Mouse (Mus musculus): ENCODE data around the gene Cftr. TPM values are rescaled to one million over a fixed set of nuclear protein-coding genes. Genes with fewer than 3 reads are reported as not detected.

The Cftr gene
- polyA plus RNA-seq, 1 experiment from 2014 or later: 4.7 TPM

- Histone ChIP-seq H3K27ac (no peak overlapping the region), H3K27me3 (no peaks in the 10 kb centered on the region), H3K9me3 (replicated peaks) (no peaks in the 10 kb centered on the region), H3K9ac (no peak overlapping the region), H3K4me2 (no peak overlapping the region), H3K4me3 (replicated peaks) (no peak overlapping the region), H3K4me1 (no peaks in the 10 kb centered on the region), H3K36me3 (no peaks in the 10 kb centered on the region)
- no peak for ATAC-seq (replicated peaks; ENCODE audit: low FRiP score)
- 16% methylated on average over 3 of the region's 3 CpGs for WGBS
These were observed 54.7 kb downstream of the Cftr start for GRCm38 (mm10) chr6:18225157-18225556.

- no peak overlapping the region for H3K27ac ChIP-seq
- H3K27me3 ChIP-seq: no peaks in the 10 kb centered on the region
- H3K9ac ChIP-seq: no peak overlapping the region
- H3K36me3 ChIP-seq: no peaks in the 10 kb centered on the region
- WGBS: 89% methylated on average over 1 of the region's 1 CpGs
- no peak overlapping the region for H3K4me2 ChIP-seq
- H3K4me1 ChIP-seq: peaks cover 7% of the 10 kb centered on the region; the same call in 1 of the 2 replicates
- ATAC-seq (replicated peaks; ENCODE audit: low FRiP score): no peak
- no peaks in the 10 kb centered on the region for H3K9me3 ChIP-seq (replicated peaks)
- no peak overlapping the region for H3K4me3 ChIP-seq (replicated peaks)
These were observed 76.0 kb downstream of the Cftr start for GRCm38 (mm10) chr6:18246495-18246894.

DNA sequence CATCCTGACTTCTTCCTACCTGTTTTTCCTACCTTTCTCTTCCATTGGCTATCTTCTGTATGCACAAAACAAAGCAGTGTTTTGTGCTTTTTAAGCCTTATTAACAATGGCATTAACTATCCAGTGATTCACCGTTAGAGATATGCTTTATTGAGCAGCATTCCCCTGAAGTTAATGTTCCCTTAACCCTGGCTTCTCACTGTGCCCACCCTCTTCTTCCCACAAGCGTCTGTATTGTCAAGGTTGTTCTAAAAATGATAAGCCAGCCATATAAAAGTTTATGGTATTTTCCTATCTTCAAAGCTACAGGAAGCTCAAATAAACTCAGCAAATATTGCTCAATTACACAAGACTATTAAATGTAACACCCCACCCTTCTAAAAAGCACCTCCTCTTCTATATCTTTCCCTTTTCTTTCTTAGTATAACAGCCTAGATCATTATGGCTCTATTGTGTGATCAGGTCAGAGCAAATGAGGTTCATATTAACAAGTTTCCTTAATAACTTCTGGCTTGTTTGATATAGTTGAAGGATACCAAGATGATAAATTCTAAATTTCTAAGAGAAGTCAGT lies 77.5 kb downstream of the Cftr start:
- peaks cover 7% of the 10 kb centered on the region; the same call in 1 of the 2 replicates for H3K4me1 ChIP-seq
- H3K9ac ChIP-seq: no peak overlapping the region
- no peak for ATAC-seq (replicated peaks; ENCODE audit: low FRiP score)
- no peak overlapping the region for H3K27ac ChIP-seq
- H3K36me3 ChIP-seq: no peaks in the 10 kb centered on the region
- WGBS: 22% methylated on average over 2 of the region's 2 CpGs
- no peaks in the 10 kb centered on the region for H3K27me3 ChIP-seq
- H3K4me3 ChIP-seq (replicated peaks): no peak overlapping the region
- no peak overlapping the region for H3K4me2 ChIP-seq
- no peaks in the 10 kb centered on the region for H3K9me3 ChIP-seq (replicated peaks)

DNA sequence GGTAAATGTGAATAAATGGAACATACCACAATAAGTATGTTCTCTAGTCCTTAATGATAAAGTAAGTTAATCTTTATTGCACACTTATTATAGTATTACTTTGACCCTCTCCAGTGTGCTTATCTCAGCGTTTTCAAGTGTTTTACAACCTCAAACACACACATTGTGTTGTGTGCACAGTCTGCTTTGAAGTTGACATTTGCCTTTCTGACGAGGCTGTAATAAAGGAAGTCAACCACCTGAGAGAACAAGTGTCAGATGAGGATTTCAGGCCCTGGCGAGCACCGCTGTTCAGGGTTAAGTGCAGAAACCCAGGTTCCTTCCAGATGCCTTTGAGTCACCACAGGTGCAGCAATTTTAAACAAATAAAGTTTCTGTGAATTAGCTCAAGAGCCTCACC lies 78.0 kb downstream of the Cftr start:
- ATAC-seq (replicated peaks; ENCODE audit: low FRiP score): no peak

GRCm38 (mm10) chr6:18254586-18254985 lies 84.1 kb downstream of the Cftr start:
- peaks cover 3% of the 10 kb centered on the region; the same call in 1 of the 2 replicates for H3K4me1 ChIP-seq
- no peak overlapping the region for H3K4me3 ChIP-seq (replicated peaks)
- H3K9me3 ChIP-seq (replicated peaks): no peaks in the 10 kb centered on the region
- H3K9ac ChIP-seq: no peak overlapping the region
- no peak overlapping the region for H3K27ac ChIP-seq
- H3K4me2 ChIP-seq: no peak overlapping the region
- no peaks in the 10 kb centered on the region for H3K27me3 ChIP-seq
- no peaks in the 10 kb centered on the region for H3K36me3 ChIP-seq
- 75% methylated on average over 5 of the region's 5 CpGs for WGBS
- no peak for ATAC-seq (replicated peaks; ENCODE audit: low FRiP score)

More for the DNA sequence above, 78.0 kb downstream of the Cftr start:
- 19% methylated on average over 4 of the region's 4 CpGs for WGBS
- Histone ChIP-seq H3K36me3 (no peaks in the 10 kb centered on the region), H3K4me2 (no peak overlapping the region), H3K9me3 (replicated peaks) (no peaks in the 10 kb centered on the region), H3K4me3 (replicated peaks) (no peak overlapping the region), H3K9ac (no peak overlapping the region), H3K4me1 (peaks cover 7% of the 10 kb centered on the region; the same call in 1 of the 2 replicates), H3K27me3 (no peaks in the 10 kb centered on the region), H3K27ac (no peak overlapping the region)

DNA sequence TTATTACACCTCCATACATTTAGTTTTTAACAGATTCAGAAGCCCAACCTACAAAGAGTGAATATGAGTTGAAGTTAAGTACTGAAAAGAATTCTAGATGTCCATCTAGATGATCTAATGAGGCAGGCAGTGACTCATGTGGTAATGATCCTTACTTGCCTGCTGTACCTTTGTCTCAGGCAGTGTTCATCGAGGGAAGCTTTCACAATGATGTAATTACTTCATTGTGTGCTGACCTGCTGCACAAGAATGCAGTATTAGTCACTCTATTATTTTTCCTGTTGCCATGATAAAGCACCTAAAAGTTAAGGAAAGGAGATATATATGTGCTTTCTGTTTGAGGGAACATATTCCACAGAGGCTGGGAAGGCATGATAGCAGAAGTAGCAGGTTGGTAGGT lies 100.5 kb downstream of the Cftr start:
- H3K36me3 ChIP-seq: no peaks in the 10 kb centered on the region
- H3K27ac ChIP-seq: no peak overlapping the region
- no peak overlapping the region for H3K4me3 ChIP-seq (replicated peaks)
- ATAC-seq (replicated peaks; ENCODE audit: low FRiP score): no peak
- H3K27me3 ChIP-seq: no peaks in the 10 kb centered on the region
- H3K4me1 ChIP-seq: no peaks in the 10 kb centered on the region
- 40% methylated on average over 1 of the region's 1 CpGs for WGBS
- no peaks in the 10 kb centered on the region for H3K9me3 ChIP-seq (replicated peaks)
- no peak overlapping the region for H3K4me2 ChIP-seq
- no peak overlapping the region for H3K9ac ChIP-seq

DNA sequence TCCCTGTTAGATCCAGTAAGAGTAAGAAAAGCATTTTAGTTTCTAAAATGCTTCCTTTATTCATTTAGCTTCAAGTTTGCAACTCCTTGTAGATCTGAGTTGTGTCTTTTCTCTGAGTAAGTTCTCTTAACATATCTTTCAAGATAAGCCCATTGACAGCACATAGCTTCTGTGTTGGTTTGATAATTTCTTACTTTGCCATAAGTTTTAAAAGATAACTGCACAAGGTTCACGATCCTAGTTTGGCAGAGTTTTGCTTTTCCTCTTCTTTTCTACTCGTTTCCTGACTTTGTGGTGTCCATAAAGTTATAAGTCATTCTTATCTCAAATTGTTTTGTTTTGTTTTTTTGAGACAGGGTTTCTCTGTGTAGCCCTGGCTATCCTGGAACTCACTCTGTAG lies 130.3 kb downstream of the Cftr start:
- H3K27me3 ChIP-seq: no peaks in the 10 kb centered on the region
- WGBS: 57% methylated on average over 2 of the region's 2 CpGs
- ATAC-seq (replicated peaks; ENCODE audit: low FRiP score): no peak
- no peak overlapping the region for H3K27ac ChIP-seq
- H3K4me3 ChIP-seq (replicated peaks): no peak overlapping the region
- no peaks in the 10 kb centered on the region for H3K36me3 ChIP-seq
- no peak overlapping the region for H3K4me2 ChIP-seq
- H3K4me1 ChIP-seq: no peaks in the 10 kb centered on the region
- H3K9ac ChIP-seq: no peak overlapping the region
- H3K9me3 ChIP-seq (replicated peaks): no peaks in the 10 kb centered on the region

- H3K36me3 ChIP-seq: no peaks in the 10 kb centered on the region
- no peak overlapping the region for H3K9ac ChIP-seq
- H3K4me3 ChIP-seq (replicated peaks): no peak overlapping the region
- H3K27ac ChIP-seq: no peak overlapping the region
- 84% methylated on average over 5 of the region's 5 CpGs for WGBS
- H3K4me2 ChIP-seq: no peak overlapping the region
- no peak for ATAC-seq (replicated peaks; ENCODE audit: low FRiP score)
- no peaks in the 10 kb centered on the region for H3K4me1 ChIP-seq
- H3K9me3 ChIP-seq (replicated peaks): no peaks in the 10 kb centered on the region
- H3K27me3 ChIP-seq: no peaks in the 10 kb centered on the region
These were observed 131.6 kb downstream of the Cftr start for GRCm38 (mm10) chr6:18302105-18302504.

GRCm38 (mm10) chr6:18303228-18303627 lies 132.7 kb downstream of the Cftr start:
- WGBS: 62% methylated on average over 3 of the region's 3 CpGs
- Histone ChIP-seq H3K27me3 (no peaks in the 10 kb centered on the region), H3K4me3 (replicated peaks) (no peak overlapping the region), H3K4me1 (no peaks in the 10 kb centered on the region), H3K9me3 (replicated peaks) (no peaks in the 10 kb centered on the region), H3K27ac (no peak overlapping the region), H3K9ac (no peak overlapping the region), H3K36me3 (no peaks in the 10 kb centered on the region), H3K4me2 (no peak overlapping the region)
- ATAC-seq (replicated peaks; ENCODE audit: low FRiP score): no peak

DNA sequence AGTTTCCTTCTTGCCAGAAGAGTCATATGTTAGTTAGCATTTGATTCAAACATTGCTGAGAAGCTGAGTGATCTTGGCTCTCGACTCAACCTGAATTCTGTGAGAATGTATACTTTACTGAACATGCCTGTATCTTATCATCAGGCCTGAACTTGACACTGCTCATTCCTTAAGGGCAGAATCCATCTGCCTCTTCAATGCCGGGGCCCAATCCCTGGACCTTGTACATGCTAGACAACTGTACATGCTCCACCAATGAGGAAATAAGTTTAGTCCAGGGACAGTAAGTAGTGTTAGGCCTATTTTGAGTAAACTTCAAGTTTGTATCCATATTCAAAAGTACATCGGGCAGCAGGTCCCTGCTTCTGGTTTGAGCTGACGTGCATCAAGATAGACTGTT lies 134.6 kb downstream of the Cftr start:
- H3K9me3 ChIP-seq (replicated peaks): no peaks in the 10 kb centered on the region
- no peak for ATAC-seq (replicated peaks; ENCODE audit: low FRiP score)
- no peak overlapping the region for H3K27ac ChIP-seq
- no peak overlapping the region for H3K4me3 ChIP-seq (replicated peaks)
- WGBS: 81% methylated on average over 4 of the region's 4 CpGs
- no peaks in the 10 kb centered on the region for H3K27me3 ChIP-seq
- H3K36me3 ChIP-seq: no peaks in the 10 kb centered on the region
- H3K4me2 ChIP-seq: no peak overlapping the region
- no peak overlapping the region for H3K9ac ChIP-seq
- H3K4me1 ChIP-seq: no peaks in the 10 kb centered on the region

DNA sequence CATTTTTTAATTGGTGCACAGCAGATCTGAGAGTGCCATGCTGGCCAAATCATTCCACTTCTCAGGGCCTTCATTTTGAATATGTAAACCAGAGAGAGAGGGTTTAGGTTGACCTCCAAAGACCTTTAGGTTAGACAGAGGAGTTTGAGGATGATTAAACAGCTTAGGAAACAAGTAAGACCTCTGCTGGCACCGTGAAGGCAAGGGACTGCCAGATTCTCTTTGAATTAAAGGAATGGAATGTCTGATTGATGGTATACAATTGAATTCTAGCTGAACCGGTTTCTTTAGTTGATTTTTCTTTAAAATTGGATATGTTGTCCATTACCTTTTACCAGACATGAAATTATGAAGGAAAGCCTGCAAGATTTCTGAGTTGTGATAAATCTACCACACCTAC lies 140.5 kb downstream of the Cftr start:
- ATAC-seq (replicated peaks; ENCODE audit: low FRiP score): no peak
- Histone ChIP-seq H3K36me3 (no peaks in the 10 kb centered on the region), H3K9me3 (replicated peaks) (no peaks in the 10 kb centered on the region), H3K9ac (no peak overlapping the region), H3K4me1 (no peaks in the 10 kb centered on the region), H3K27ac (no peak overlapping the region), H3K27me3 (no peaks in the 10 kb centered on the region), H3K4me3 (replicated peaks) (no peak overlapping the region), H3K4me2 (no peak overlapping the region)
- WGBS: 23% methylated on average over 2 of the region's 2 CpGs

DNA sequence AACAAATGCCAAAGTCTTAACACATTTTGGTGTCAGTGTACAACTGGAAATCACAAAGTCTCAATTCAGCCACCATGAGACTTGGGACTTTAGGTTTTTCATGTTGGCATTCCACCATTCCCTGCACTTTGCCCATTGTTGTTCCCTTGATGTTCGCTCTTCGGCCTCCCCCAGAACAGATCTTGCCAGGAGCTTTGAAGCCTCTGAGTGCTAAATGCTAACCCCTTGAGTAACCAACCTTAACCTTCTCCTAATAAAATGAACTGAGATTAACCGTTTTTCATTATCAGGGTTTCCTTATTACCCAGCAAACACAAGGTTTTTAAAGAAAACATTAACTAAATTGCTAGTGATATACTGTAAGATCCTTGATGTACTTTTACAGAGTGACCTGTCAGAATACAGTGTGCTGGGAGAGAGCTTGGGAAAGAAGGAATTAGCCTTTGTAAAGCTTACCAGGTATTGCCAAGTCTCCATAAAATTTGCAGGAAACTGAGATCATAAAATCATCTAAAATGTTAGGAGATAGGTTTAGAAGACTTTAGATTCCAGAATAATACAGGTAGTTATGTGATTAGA lies 144.0 kb downstream of the Cftr start:
- no peaks in the 10 kb centered on the region for H3K27me3 ChIP-seq
- H3K9me3 ChIP-seq (replicated peaks): no peaks in the 10 kb centered on the region
- H3K4me1 ChIP-seq: no peaks in the 10 kb centered on the region
- H3K4me2 ChIP-seq: no peak overlapping the region
- H3K4me3 ChIP-seq (replicated peaks): no peak overlapping the region
- peak; percentile 90 for ATAC-seq (replicated peaks; ENCODE audit: low FRiP score)
- WGBS: 43% methylated on average over 3 of the region's 3 CpGs
- H3K36me3 ChIP-seq: no peaks in the 10 kb centered on the region
- peak overlapping the region; percentile 49; the same call in 1 of the 2 replicates for H3K27ac ChIP-seq
- H3K9ac ChIP-seq: no peak overlapping the region

GRCm38 (mm10) chr6:18322950-18323349 lies 152.5 kb downstream of the Cftr start:
- Histone ChIP-seq H3K4me3 (replicated peaks) (no peak overlapping the region), H3K4me1 (no peaks in the 10 kb centered on the region), H3K36me3 (0 out of 2 replicates have a peak, but pooled peaks cover 4% of the 10 kb centered on the region), H3K9ac (no peak overlapping the region), H3K9me3 (replicated peaks) (no peaks in the 10 kb centered on the region), H3K4me2 (no peak overlapping the region), H3K27me3 (no peaks in the 10 kb centered on the region), H3K27ac (no peak overlapping the region)
- ATAC-seq (replicated peaks; ENCODE audit: low FRiP score): no peak
- 79% methylated on average over 1 of the region's 1 CpGs for WGBS
